Mouse (Mus musculus): ENCODE data around the gene Krt78. TPM values are rescaled to one million over a fixed set of nuclear protein-coding genes. Genes with fewer than 3 reads are reported as not detected.

Krt78 gene
- total and polyA plus RNA-seq, 3 experiments = not detected

- Histone ChIP-seq H3K27me3 (replicated peaks) (peaks cover 98% of the 10 kb centered on the region), H3K9ac (ENCODE audit: insufficient read depth, low read depth) (no peak overlapping the region), H3K36me3 (replicated peaks in 1 of 2; ENCODE audit: control insufficient read depth in 1 of 2, insufficient read depth in 1 of 2, low read length in 1 of 2) (no peaks in the 10 kb centered on the region), H3K9me3 (replicated peaks; ENCODE audit: low read length) (no peaks in the 10 kb centered on the region), H3K4me3 (replicated peaks in 1 of 3; ENCODE audit: low read depth in 2 of 3, low read length in 2 of 3, poor library complexity in 1 of 3) (no peak overlapping the region), H3K4me2 (ENCODE audit: insufficient read depth, low read depth, poor library complexity, severe bottlenecking) (no peak overlapping the region), H3K79me2 (replicated peaks; ENCODE audit: control insufficient read depth, extremely low read depth, insufficient read depth, poor library complexity, severe bottlenecking) (no peaks in the 10 kb centered on the region), H3K27ac (ENCODE audit: insufficient read depth, low read depth) (no peak overlapping the region), H3K4me1 (ENCODE audit: control insufficient read depth in 1 of 2, insufficient read depth in 2 of 2) (peaks cover 2 to 3% of the 10 kb centered on the region in 2 experiments; a peak in 1 of 4 replicates)
- in situ Hi-C loops (cut with MboI; ENCODE audit: low pct_ligation_motif_present, low pct_unique_long_range_greater_than_20kb, low sequenced_read_pairs) (no loop called here), dilution Hi-C loops (cut with MboI; ENCODE audit: extremely low pct_ligation_motif_present, extremely low pct_unique_long_range_greater_than_20kb, low sequenced_read_pairs) (no loop called here)
- DNase-seq (ENCODE audit: extremely low read depth) = no peak
- TF ChIP-seq CTCF (conservative IDR thresholded peaks at IDR 0.05 in 1 of 2, IDR thresholded peaks at IDR 0.05 in 1 of 2; ENCODE audit: low read depth in 2 of 2, low read length in 2 of 2) = no peak
- no peak for TF ChIP-seq ZC3H11A (IDR thresholded peaks at IDR 0.05; ENCODE audit: low read depth, low read length)
Observed at GRCm38 (mm10) chr15:101929087-101929486, 25.0 kb downstream of the Krt78 start.

GRCm38 (mm10) chr15:101927340-101928080, 26.6 kb downstream of the Krt78 start:
- TF ChIP-seq GABPA (IDR thresholded peaks at IDR 0.05; ENCODE audit: insufficient replicate concordance, low read depth, low read length) (no peak), MAX (IDR thresholded peaks at IDR 0.05; ENCODE audit: low read length) (no peak), ELF1 (IDR thresholded peaks at IDR 0.05; ENCODE audit: low read depth, low read length) (no peak), IRF4 (IDR thresholded peaks at IDR 0.05; ENCODE audit: low read depth, low read length) (no peak)
- no peak for DNase-seq (ENCODE audit: extremely low read depth)
- no peak overlapping the region for H3K4me2 ChIP-seq (ENCODE audit: insufficient read depth, low read depth, poor library complexity, severe bottlenecking)
- in situ Hi-C loops (cut with MboI; ENCODE audit: low pct_ligation_motif_present, low pct_unique_long_range_greater_than_20kb, low sequenced_read_pairs) (no loop called here), dilution Hi-C loops (cut with MboI; ENCODE audit: extremely low pct_ligation_motif_present, extremely low pct_unique_long_range_greater_than_20kb, low sequenced_read_pairs) (no loop called here)
- no peak overlapping the region for H3K4me3 ChIP-seq (replicated peaks in 1 of 3; ENCODE audit: low read depth in 2 of 3, low read length in 2 of 3, poor library complexity in 1 of 3)
- no peaks in the 10 kb centered on the region for H3K4me1 ChIP-seq (ENCODE audit: control insufficient read depth in 1 of 2, insufficient read depth in 2 of 2)
- H3K27ac ChIP-seq (ENCODE audit: insufficient read depth, low read depth) = no peak overlapping the region
- no peaks in the 10 kb centered on the region for H3K36me3 ChIP-seq (replicated peaks in 1 of 2; ENCODE audit: control insufficient read depth in 1 of 2, insufficient read depth in 1 of 2, low read length in 1 of 2)
- no peaks in the 10 kb centered on the region for H3K79me2 ChIP-seq (replicated peaks; ENCODE audit: control insufficient read depth, extremely low read depth, insufficient read depth, poor library complexity, severe bottlenecking)
- H3K9me3 ChIP-seq (replicated peaks; ENCODE audit: low read length) = no peaks in the 10 kb centered on the region
- H3K27me3 ChIP-seq (replicated peaks) = peaks cover 98% of the 10 kb centered on the region
- no peak overlapping the region for H3K9ac ChIP-seq (ENCODE audit: insufficient read depth, low read depth)

GRCm38 (mm10) chr15:101925041-101925440, 29.0 kb downstream of the Krt78 start:
- no peak overlapping the region for H3K4me3 ChIP-seq (replicated peaks in 1 of 3; ENCODE audit: low read depth in 2 of 3, low read length in 2 of 3, poor library complexity in 1 of 3)
- no peak for DNase-seq (ENCODE audit: extremely low read depth)
- no peak overlapping the region for H3K9ac ChIP-seq (ENCODE audit: insufficient read depth, low read depth)
- in situ Hi-C loops (cut with MboI; ENCODE audit: low pct_ligation_motif_present, low pct_unique_long_range_greater_than_20kb, low sequenced_read_pairs) (no loop called here), dilution Hi-C loops (cut with MboI; ENCODE audit: extremely low pct_ligation_motif_present, extremely low pct_unique_long_range_greater_than_20kb, low sequenced_read_pairs) (no loop called here)
- no peaks in the 10 kb centered on the region for H3K36me3 ChIP-seq (replicated peaks in 1 of 2; ENCODE audit: control insufficient read depth in 1 of 2, insufficient read depth in 1 of 2, low read length in 1 of 2)
- no peaks in the 10 kb centered on the region for H3K4me1 ChIP-seq (ENCODE audit: control insufficient read depth in 1 of 2, insufficient read depth in 2 of 2)
- no peaks in the 10 kb centered on the region for H3K9me3 ChIP-seq (replicated peaks; ENCODE audit: low read length)
- peaks cover 98% of the 10 kb centered on the region for H3K27me3 ChIP-seq (replicated peaks)
- TF ChIP-seq EP300 (IDR thresholded peaks at IDR 0.05; ENCODE audit: low read length) (no peak), TCF12 (IDR thresholded peaks at IDR 0.05; ENCODE audit: low read depth, low read length) (no peak), ZC3H11A (IDR thresholded peaks at IDR 0.05; ENCODE audit: low read depth, low read length) (no peak), CTCF (conservative IDR thresholded peaks at IDR 0.05 in 1 of 2, IDR thresholded peaks at IDR 0.05 in 1 of 2; ENCODE audit: low read depth in 2 of 2, low read length in 2 of 2) (no peak), MEF2A (IDR thresholded peaks at IDR 0.05; ENCODE audit: borderline replicate concordance, low read depth, low read length) (no peak), NRF1 (IDR thresholded peaks at IDR 0.05; ENCODE audit: low read depth, low read length) (no peak), HCFC1 (IDR thresholded peaks at IDR 0.05; ENCODE audit: low read depth, low read length) (no peak), RAD21 (IDR thresholded peaks at IDR 0.05; ENCODE audit: low read depth, low read length) (no peak), UBTF (IDR thresholded peaks at IDR 0.05; ENCODE audit: low read depth, low read length) (no peak), USF2 (conservative IDR thresholded peaks at IDR 0.05; ENCODE audit: low read depth, low read length) (no peak), IRF4 (IDR thresholded peaks at IDR 0.05; ENCODE audit: low read depth, low read length) (no peak), E2F4 (IDR thresholded peaks at IDR 0.05; ENCODE audit: insufficient replicate concordance, low read depth, low read length) (no peak), POLR2AphosphoS2 (IDR thresholded peaks at IDR 0.05; ENCODE audit: low read depth, low read length) (no peak), NELFE (IDR thresholded peaks at IDR 0.05; ENCODE audit: low read depth, low read length) (no peak), ZKSCAN1 (IDR thresholded peaks at IDR 0.05; ENCODE audit: borderline replicate concordance, low read depth, low read length) (no peak), GABPA (IDR thresholded peaks at IDR 0.05; ENCODE audit: insufficient replicate concordance, low read depth, low read length) (no peak), ZNF384 (IDR thresholded peaks at IDR 0.05; ENCODE audit: low read depth, low read length) (no peak), POLR2A (IDR thresholded peaks at IDR 0.05; ENCODE audit: low read depth, low read length) (no peak)
- no peaks in the 10 kb centered on the region for H3K79me2 ChIP-seq (replicated peaks; ENCODE audit: control insufficient read depth, extremely low read depth, insufficient read depth, poor library complexity, severe bottlenecking)
- H3K4me2 ChIP-seq (ENCODE audit: insufficient read depth, low read depth, poor library complexity, severe bottlenecking) = no peak overlapping the region
- no peak overlapping the region for H3K27ac ChIP-seq (ENCODE audit: insufficient read depth, low read depth)
